Mouse (Mus musculus) heart, embryonic 10.5 days (tissue): ENCODE data around the gene Gm21974. TPM values are rescaled to one million over a fixed set of nuclear protein-coding genes. Genes with fewer than 3 reads are reported as not detected.
A peak's percentile ranks its signal among the peaks of the same experiment; 100 is the strongest.
"Not testable (repeated sequence)": the region's sequence is repeated elsewhere in the genome, so short reads cannot be mapped to it uniquely, and the experiment has no call there.

ENCODE experiments used
- DNase-seq: peaks from one replicate; pipeline ENCODE4 v3.0.0-alpha.2; 2017; ENCODE audit warnings: low spot score
- H3K27ac ChIP-seq: fragments of 300-500 bp; sonication (generic); 2 replicates; pipeline ENCODE4 v1.5.1; 2016; ENCODE audit warnings: mild to moderate bottlenecking
- H3K27me3 ChIP-seq: fragments of 300-500 bp; sonication (generic); 2 replicates; pipeline ENCODE4 v1.6.1; 2016; ENCODE audit warnings: mild to moderate bottlenecking; ENCODE audit not compliant: poor library complexity, insufficient read depth, severe bottlenecking
- H3K36me3 ChIP-seq: fragments of 300-500 bp; sonication (generic); 2 replicates; pipeline ENCODE4 v1.6.1; 2016; ENCODE audit warnings: mild to moderate bottlenecking, moderate library complexity
- H3K4me1 ChIP-seq: fragments of 300-500 bp; sonication (generic); 2 replicates; pipeline ENCODE4 v1.6.1; 2016; ENCODE audit warnings: mild to moderate bottlenecking
- H3K4me3 ChIP-seq: fragments of 300-500 bp; sonication (generic); 2 replicates; pipeline ENCODE4 v1.5.1; 2016; ENCODE audit warnings: mild to moderate bottlenecking, moderate library complexity
- H3K9me3 ChIP-seq: fragments of 300-500 bp; sonication (generic); 2 replicates; pipeline ENCODE4 v1.6.1; 2016; ENCODE audit warnings: mild to moderate bottlenecking, moderate library complexity
- WGBS: fragments of 180-500 bp; shearing (Covaris S2); methylation state at CpG from one replicate; pipeline ENCODE4 v1.1.7; 2016; 5-methylcytosine and 5-hydroxymethylcytosine counted together
- polyA plus RNA-seq: library from polyadenylated mRNA; unstranded; fragments of >200 nt; fragmentation: Nextera tagmentation; extraction: Ambion mirVana; gene quantifications from 2 replicates; pipeline ENCODE4 v1.2.1, GENCODE M21; 2016

Gm21974 gene
- not detected in 2 replicates for polyA plus RNA-seq

DNA sequence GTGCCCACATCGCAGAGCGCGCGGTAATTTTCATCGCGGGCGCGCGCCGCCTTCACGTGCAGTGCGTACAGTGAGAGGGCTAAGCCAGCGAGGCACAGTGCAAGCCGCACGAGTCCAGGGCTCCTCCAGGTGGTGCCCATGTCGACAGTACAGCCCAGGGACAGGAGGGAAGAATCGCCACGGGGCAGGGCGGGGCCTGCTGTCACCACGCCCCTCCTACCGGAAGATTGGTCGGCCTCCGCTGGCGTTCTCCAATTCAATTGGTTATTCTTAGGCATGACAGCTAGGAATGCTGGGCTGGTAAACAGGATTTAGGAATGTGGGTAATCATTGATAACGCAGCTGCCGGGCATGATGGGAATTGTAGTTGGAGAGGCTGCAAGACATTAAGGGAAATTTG, at the start of gene Gm21974, which contains the start of gene Vkorc1:
Gene Gm21974 (minus strand): TSS at position 13 of the 400 bp plus-strand sequence.
Gene Vkorc1 (minus strand): TSS at position 176 of the 400 bp plus-strand sequence.
- H3K4me1 ChIP-seq, result peaks cover 13% of the 10 kb centered on the region
- H3K27ac ChIP-seq, result peak within 1 kb of the TSS; percentile 86
- peaks cover 17% of the 10 kb centered on the region for H3K36me3 ChIP-seq
- H3K9me3 ChIP-seq, result no peaks in the 10 kb centered on the region
- H3K27me3 ChIP-seq, result no peaks in the 10 kb centered on the region
- WGBS, result under 1% methylated on average over 26 of the region's 26 CpGs
- peak within 1 kb of the TSS; percentile 72 for H3K4me3 ChIP-seq
- DNase-seq, result peak; percentile 99

DNA sequence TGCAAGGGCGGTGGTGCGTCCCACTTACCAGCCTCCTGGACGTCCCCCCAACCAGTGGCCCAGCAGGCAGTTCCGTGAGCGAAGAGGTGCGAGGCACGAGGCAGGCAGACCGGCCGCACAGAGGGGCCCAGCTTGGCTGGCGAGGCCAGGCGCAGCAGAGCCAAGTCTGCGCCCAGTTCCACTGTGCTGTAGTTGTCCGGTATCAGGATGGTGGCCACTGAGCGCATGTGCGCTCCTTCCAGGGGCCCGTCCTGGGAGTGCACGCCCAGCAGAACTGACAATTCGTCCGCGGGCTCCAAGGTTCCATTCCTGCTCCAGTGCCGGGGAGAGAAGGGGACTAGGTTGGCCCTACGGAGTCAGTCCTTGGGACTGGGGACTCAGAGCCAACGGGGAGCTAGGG, 49.4 kb upstream of the Gm21974 start:
- Histone ChIP-seq H3K27ac (0 out of 2 replicates have a peak overlapping the region, but pooled peaks have one; percentile 23), H3K9me3 (no peaks in the 10 kb centered on the region), H3K36me3 (no peaks in the 10 kb centered on the region), H3K4me1 (peaks cover 8% of the 10 kb centered on the region; the same call in 1 of the 2 replicates), H3K4me3 (peak overlapping the region; percentile 42), H3K27me3 (peaks cover 41% of the 10 kb centered on the region)
- peak; percentile 73 for DNase-seq
- WGBS, result 7% methylated on average over 23 of the region's 23 CpGs

DNA sequence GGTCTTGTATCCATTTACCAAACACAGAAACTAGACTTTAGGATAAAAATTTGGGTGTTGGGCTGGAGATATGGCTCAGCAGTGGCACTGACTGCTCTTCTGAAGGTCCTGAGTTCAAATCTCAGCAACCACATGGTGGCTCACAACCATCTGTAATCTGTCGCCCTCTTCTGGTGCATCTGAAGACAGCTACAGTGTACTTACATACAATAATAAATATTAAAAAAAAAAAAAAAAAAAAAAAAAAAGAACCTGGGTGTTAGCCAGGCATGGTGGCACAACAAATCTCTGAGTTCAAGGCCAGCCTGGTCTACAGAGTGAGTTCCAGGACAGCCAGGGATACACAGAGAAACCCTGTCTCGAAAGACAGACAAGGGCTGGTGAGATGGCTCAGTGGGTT, 46.8 kb upstream of the Gm21974 start:
- not testable (repeated sequence) for H3K9me3 ChIP-seq, H3K27ac ChIP-seq, H3K36me3 ChIP-seq, H3K4me1 ChIP-seq, H3K4me3 ChIP-seq, DNase-seq
- H3K27me3 ChIP-seq, result peaks cover 41% of the 10 kb centered on the region
- WGBS, result 57% methylated on average over 2 of the region's 2 CpGs

DNA sequence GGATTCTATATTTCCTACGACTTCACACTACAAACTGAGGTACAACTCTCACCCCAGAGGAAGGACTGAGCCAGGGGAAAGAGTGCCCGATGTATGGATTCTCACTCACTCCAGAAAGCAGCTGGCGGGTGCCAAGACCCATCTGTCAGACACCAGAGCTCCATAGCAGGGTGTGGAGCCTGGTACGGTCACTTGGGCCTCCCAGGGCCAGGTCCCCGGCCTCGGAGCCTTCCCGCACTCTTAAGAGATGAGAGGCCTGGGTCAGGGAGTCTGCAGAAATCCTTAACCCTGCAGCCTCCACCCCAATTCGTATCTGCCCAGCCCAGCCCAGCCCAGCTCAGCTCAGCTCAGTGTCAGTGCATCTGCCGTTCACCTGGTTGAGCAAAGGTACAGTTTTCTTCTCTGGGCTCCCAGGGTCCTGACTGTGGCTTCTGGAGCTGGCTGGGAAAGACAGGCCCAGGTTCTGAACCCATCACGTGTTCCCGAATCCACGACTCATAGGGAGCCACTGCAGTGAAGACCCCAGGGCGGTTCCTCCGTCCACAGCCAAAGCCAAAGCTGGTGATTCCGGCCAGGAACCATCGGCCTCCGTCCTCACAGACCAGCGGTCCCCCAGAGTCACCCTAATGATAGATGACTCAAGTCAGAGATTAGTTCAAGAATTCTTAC, 41.1 kb upstream of the Gm21974 start:
- no peak for DNase-seq
- 56% methylated on average over 18 of the region's 18 CpGs for WGBS
- Histone ChIP-seq H3K4me3 (peak overlapping the region; percentile 88), H3K4me1 (peaks cover 44% of the 10 kb centered on the region), H3K9me3 (no peaks in the 10 kb centered on the region), H3K36me3 (0 out of 2 replicates have a peak, but pooled peaks cover 4% of the 10 kb centered on the region), H3K27ac (0 out of 2 replicates have a peak overlapping the region, but pooled peaks have one; percentile 92), H3K27me3 (peaks cover 6% of the 10 kb centered on the region; the same call in 1 of the 2 replicates)

DNA sequence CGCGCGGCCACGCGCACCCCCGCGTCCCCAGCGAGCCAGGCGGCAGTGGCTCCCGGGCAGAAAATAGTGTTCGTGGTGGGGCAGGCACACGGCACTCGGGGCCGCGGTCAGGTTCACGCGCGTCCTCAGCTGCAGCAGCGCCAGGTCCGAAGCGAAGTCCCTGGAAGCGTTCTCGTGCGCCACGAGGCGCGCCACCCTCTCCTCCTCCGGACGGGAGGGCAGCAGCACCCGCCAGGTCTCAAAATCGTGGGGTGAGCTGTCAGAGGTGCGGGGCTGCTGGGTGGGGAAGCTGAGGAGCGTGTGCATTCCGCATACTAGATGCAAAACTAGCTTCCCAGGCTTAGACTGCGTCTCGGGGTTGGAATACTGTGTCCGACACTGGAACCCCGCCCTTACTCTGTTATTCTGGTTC, 40.5 kb upstream of the Gm21974 start:
- Histone ChIP-seq H3K4me3 (peak overlapping the region; percentile 88), H3K27ac (peak overlapping the region; percentile 92), H3K36me3 (0 out of 2 replicates have a peak, but pooled peaks cover 4% of the 10 kb centered on the region), H3K4me1 (peaks cover 47% of the 10 kb centered on the region), H3K27me3 (peaks cover 6% of the 10 kb centered on the region; the same call in 1 of the 2 replicates), H3K9me3 (no peaks in the 10 kb centered on the region)
- no peak for DNase-seq
- under 1% methylated on average over 38 of the region's 38 CpGs for WGBS

DNA sequence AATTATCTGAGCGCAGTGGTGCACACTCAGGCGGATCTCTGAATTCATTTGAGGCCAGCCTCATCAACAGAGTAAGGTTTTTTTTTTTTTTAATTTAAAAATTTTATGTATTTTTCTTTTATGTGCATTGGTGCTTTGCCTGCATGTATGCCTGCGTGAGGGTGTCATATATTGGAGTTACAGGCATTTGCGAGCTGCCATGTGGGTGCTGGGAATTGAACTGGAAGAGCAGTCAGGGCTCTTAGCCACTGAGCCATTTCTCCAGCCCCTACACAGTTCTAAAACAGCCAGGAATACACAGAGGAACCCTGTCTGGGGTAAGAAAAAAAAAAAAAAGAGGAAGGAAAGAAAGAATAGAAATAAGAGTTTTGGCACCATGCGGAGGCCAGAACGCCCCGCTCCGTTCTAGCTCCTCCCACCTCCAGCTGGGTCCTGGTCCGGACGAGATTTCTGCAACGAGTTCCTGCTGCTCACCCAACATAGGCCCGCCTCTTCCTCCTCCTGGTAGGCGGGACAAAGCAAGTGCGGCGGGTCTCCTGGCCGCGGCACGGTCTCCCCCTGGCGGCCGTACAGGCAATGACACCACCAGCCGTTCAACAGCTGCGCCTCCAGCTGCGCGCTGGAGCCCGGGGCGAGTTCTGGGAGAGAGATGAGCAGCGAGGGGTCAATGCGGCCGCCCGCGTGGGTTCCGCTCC, 39.9 kb upstream of the Gm21974 start:
- Histone ChIP-seq H3K9me3 (no peaks in the 10 kb centered on the region), H3K4me1 (peaks cover 48% of the 10 kb centered on the region), H3K4me3 (peak overlapping the region; percentile 88), H3K27ac (peak overlapping the region; percentile 92), H3K36me3 (0 out of 2 replicates have a peak, but pooled peaks cover 4% of the 10 kb centered on the region), H3K27me3 (peaks cover 12% of the 10 kb centered on the region)
- WGBS, result 7% methylated on average over 32 of the region's 32 CpGs
- DNase-seq, result peak; percentile 98

DNA sequence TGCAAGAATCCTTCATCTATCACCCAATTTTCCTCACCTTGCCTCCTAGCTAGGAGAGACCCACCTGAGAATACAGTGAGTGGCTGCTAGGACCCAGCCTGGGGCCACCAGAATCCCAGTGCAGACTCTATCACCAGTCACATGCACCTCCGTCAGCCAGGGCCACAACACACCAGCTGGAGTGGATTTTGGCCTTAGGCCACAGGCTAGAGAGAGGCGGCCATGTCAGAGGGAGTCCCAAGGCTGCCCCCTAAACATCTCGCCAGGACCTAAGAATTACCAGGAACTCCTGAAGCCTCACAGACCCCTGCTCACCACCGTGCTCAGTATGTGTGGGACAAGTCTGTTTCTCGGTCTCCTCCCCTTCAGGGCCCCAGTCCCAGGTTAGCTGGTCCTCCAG, 38.8 kb upstream of the Gm21974 start:
- no peak overlapping the region for H3K27ac ChIP-seq
- DNase-seq, result no peak
- H3K4me3 ChIP-seq, result no peak overlapping the region
- no peaks in the 10 kb centered on the region for H3K9me3 ChIP-seq
- H3K27me3 ChIP-seq, result peaks cover 23% of the 10 kb centered on the region
- peaks cover 59% of the 10 kb centered on the region for H3K4me1 ChIP-seq
- WGBS, result 86% methylated on average over 5 of the region's 5 CpGs
- H3K36me3 ChIP-seq, result 0 out of 2 replicates have a peak, but pooled peaks cover 4% of the 10 kb centered on the region

DNA sequence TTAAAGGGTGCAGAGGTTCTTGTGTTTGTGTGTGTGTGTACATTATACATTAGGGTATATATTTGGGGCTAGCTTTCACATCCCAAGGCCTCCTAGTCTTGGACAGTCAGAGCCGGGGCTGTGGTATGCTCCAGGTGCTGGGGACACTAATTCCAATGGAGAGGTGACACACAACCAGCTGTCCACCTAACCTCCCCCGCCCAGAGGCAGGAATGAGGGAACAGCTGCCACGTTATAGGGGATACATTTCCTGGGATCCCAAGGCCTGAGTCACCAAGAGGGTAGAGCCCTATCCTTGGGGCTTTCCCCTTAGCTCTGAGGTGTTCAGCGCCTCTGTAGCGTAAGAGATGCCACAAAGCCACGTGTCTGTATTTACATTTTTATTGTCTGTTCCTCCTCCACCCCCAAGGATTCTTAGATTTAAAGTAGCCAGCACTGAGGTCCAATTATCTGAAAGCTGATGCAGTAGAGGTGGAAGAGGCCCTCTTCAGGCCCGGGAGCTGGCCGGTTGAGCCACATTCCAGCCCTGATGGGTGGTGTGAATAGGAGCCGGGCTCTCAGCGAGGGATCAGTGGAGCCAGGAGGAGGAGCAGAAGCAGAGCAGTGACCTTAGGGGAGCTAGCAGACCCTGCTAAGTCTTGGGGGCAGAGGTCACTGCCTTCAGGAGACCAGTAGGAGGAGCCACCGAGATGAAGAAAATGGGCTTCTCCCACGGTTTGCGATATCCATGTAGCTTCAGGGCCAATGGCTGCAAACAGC, 37.2 kb upstream of the Gm21974 start:
- H3K27me3 ChIP-seq, result peaks cover 36% of the 10 kb centered on the region
- DNase-seq, result no peak
- H3K4me1 ChIP-seq, result peaks cover 64% of the 10 kb centered on the region
- 0 out of 2 replicates have a peak overlapping the region, but pooled peaks have one; percentile 47 for H3K27ac ChIP-seq
- H3K4me3 ChIP-seq, result no peak overlapping the region
- 23% methylated on average over 13 of the region's 13 CpGs for WGBS
- H3K9me3 ChIP-seq, result no peaks in the 10 kb centered on the region
- peaks cover 7% of the 10 kb centered on the region; the same call in 1 of the 2 replicates for H3K36me3 ChIP-seq

DNA sequence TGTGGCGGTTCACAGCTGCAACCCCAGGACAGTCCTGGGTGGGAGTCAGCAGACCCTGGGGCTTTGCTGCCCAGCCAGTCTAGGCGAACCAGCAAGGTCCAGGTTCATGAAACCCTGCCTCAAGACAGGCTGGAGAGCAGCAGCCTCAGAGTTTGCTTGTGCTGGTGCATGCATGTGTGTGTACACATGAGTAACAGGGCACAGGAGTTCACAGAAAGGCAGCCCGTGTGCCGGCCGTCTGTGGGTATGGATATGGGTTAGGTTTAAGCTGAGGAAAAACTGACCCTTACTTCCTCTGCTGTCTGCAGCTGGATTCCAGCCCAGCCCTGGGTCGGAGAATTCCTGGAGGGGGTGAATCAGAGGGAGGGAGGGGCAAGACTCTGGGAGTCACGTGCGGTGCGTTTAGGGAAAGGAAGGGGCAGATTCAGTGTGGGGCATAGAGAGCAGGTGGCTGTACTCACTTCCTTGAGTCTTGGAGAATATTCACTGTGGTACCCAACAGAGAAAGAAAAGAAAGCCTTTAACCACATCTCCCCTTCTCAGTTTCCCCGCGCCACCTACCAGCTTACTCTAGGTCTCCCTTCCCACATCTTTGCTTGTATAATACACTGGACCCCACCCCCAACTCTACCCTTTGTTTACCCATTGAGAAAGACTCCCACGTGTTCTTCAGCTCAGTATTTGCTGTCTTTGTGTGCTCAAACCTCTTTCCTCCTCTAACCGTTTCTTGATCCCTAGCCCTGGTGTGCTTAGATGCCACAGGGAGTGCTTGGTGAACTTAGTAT, 36.3 kb upstream of the Gm21974 start:
- no peak for DNase-seq
- Histone ChIP-seq H3K4me3 (peak overlapping the region; percentile 22; the same call in 1 of the 2 replicates), H3K27me3 (peaks cover 34% of the 10 kb centered on the region), H3K36me3 (peaks cover 13% of the 10 kb centered on the region; the same call in 1 of the 2 replicates), H3K4me1 (peaks cover 64% of the 10 kb centered on the region), H3K27ac (peak overlapping the region; percentile 8; the same call in 1 of the 2 replicates), H3K9me3 (no peaks in the 10 kb centered on the region)
- 38% methylated on average over 13 of the region's 13 CpGs for WGBS

DNA sequence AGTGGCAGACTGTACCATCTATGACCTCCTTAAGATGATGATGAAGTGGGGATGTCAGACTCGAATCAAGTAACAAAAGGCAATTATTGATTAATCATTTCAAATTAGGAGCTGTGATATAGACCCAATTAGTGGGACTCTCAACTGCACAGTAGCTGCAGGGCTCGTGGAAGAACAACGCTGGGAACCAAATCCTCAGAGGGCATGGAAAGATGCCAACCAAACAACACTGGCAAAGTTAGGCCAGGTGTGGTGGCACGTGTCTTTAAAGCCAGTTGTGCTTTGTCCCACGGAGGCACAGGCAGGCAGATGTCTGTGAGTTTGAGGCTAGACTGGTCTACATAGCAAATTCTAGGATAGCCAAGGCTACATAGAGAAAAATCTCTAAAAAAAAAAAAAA, 35.4 kb upstream of the Gm21974 start:
- Histone ChIP-seq H3K36me3 (peaks cover 21% of the 10 kb centered on the region), H3K4me1 (peaks cover 56% of the 10 kb centered on the region), H3K4me3 (no peak overlapping the region), H3K27ac (no peak overlapping the region), H3K9me3 (no peaks in the 10 kb centered on the region), H3K27me3 (peaks cover 31% of the 10 kb centered on the region)
- 77% methylated on average over 5 of the region's 5 CpGs for WGBS
- no peak for DNase-seq

DNA sequence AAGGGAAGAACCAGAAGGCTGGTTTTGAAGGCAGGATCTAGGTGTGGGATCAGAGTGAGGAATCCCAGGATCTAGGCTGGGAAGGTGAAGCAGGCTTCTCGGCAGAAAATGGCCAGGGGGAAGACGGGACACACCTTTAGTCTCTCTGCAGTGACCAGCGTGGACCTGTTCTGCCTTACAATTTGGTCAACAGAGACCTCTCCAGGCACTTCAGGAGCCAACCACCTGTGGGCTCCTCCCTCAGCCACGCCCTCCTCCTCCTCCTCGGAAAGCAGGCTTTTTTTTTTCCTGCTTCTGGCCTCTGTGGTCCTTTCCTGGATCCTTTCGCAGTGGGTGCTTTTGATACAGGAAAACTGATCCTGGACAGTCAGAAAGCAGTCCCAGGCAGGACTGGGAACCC, 34.7 kb upstream of the Gm21974 start, which contains the start of gene Prss8:
Gene Prss8 (minus strand): TSS at position 182 of the 400 bp plus-strand sequence.
- peak within 1 kb of the TSS; percentile 76 for H3K27ac ChIP-seq
- H3K4me1 ChIP-seq, result peaks cover 51% of the 10 kb centered on the region
- WGBS, result 9% methylated on average over 6 of the region's 6 CpGs
- H3K4me3 ChIP-seq, result peak within 1 kb of the TSS; percentile 55
- H3K36me3 ChIP-seq, result peaks cover 25% of the 10 kb centered on the region
- H3K9me3 ChIP-seq, result no peaks in the 10 kb centered on the region
- no peak for DNase-seq
- H3K27me3 ChIP-seq, result peaks cover 31% of the 10 kb centered on the region

DNA sequence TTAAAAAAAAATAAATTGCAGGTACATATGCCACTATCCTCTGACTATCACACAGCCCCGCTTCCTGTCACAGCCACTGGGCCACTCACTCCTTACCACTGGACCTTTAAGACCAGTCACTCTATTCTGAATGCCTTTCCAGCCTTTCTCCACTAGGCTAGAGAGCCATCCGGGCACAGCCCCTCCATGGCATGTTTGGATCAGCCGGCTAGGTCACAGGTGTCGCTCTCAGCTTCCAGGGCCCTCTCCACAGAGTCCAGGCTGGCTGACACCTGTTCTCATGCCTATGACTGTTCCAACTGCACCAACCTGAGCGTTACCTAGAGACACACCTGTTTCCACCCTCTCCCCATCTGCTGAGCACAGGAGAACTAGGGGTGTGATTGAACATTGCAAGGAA, 33.3 kb upstream of the Gm21974 start:
- Histone ChIP-seq H3K36me3 (peaks cover 34% of the 10 kb centered on the region), H3K27me3 (peaks cover 31% of the 10 kb centered on the region), H3K27ac (no peak overlapping the region), H3K9me3 (no peaks in the 10 kb centered on the region), H3K4me1 (peaks cover 44% of the 10 kb centered on the region), H3K4me3 (peak overlapping the region; percentile 55)
- 47% methylated on average over 5 of the region's 5 CpGs for WGBS
- no peak for DNase-seq
